Mouse (Mus musculus) megakaryocyte, embryonic 14.5 days (primary cell): Measurements from ENCODE around the gene Cnot11.

Experiments
- FLI1 ChIP-seq: IDR thresholded peaks from 2 replicates; pipeline ENCODE4 v1.6.1; 2012; ENCODE audit warnings: low read length, inconsistent platforms, mixed read lengths
- GATA1 ChIP-seq: IDR thresholded peaks from 3 replicates; pipeline ENCODE4 v1.6.1; 2012; ENCODE audit warnings: mixed read lengths, low read length, inconsistent platforms, borderline replicate concordance

GRCm38 (mm10) chr1:39493165-39493564 lies 41.6 kb upstream of the Cnot11 start:
- TF ChIP-seq GATA1 (no peak), FLI1 (no peak)
